Mouse (Mus musculus): Measurements from ENCODE around the gene Slc5a11.

GRCm38 (mm10) chr7:123287903-123288302 lies 73.3 kb downstream of the Slc5a11 start:
- TF ChIP-seq POLR2A (IDR thresholded peaks at IDR 0.05; ENCODE audit: low read depth, low read length) (no peak), CTCF (conservative IDR thresholded peaks at IDR 0.05; ENCODE audit: insufficient read depth, insufficient read length, low read depth, low read length) (no peak)
